Mouse (Mus musculus): Measurements from ENCODE around the gene Vps16. TPM values are rescaled to one million over a fixed set of nuclear protein-coding genes. Genes with fewer than 3 reads are reported as not detected.

Vps16 gene
- total and polyA plus RNA-seq, 3 experiments: 76.7 to 119 (median 113) TPM

DNA sequence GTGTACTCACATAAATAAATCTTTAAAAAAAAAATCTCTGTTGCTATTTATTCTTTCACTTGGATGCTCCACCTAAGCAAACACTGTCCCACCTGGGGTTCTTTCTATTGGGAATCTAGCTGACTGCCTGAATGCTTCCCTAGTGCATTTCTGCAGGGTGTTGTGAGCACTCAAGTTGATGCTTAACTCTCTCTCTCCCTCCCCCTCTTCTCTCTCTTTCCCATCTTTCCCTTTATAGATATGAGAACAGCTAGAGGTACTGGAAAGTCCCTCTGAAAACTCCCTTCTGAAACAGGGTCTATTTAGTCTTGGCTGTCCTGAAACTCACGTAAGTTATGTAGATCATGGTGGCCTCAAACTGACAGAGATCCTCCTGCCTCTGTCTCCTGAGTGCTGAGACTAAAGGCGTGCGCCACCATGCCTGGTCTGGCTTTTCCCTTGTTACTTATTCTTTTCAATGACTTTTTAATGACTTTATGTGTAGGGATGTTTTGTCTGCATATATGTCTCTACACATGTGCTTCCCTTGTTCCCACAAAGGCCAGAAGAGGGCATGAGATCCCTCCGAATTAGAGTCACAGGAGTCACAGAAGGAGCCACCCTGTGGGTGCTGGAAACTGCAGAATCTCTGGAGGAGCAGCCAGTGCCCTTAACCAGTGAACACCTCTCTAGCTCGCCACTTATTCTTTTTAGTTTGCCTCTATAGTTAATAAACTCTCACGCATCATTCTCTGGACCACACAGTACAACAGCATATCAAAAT lies 9.9 kb upstream of the Vps16 start:
- dilution Hi-C loops (cut with MboI; ENCODE audit: extremely low pct_ligation_motif_present, extremely low pct_unique_long_range_greater_than_20kb, low sequenced_read_pairs) (no loop called here), in situ Hi-C loops (cut with MboI; ENCODE audit: low pct_ligation_motif_present, low pct_unique_long_range_greater_than_20kb, low sequenced_read_pairs) (no loop called here)
- TF ChIP-seq MEF2A (IDR thresholded peaks at IDR 0.05; ENCODE audit: borderline replicate concordance, low read depth, low read length): peak; percentile 88
- TF ChIP-seq PAX5 (IDR thresholded peaks at IDR 0.05; ENCODE audit: low read length): no peak
- peak; percentile 60; the same call in 1 of the 2 replicates for TF ChIP-seq IRF4 (IDR thresholded peaks at IDR 0.05; ENCODE audit: low read depth, low read length)
- TF ChIP-seq KAT2A (IDR thresholded peaks at IDR 0.05; ENCODE audit: insufficient replicate concordance, low read length): no peak
- 0 out of 2 replicates have a peak, but pooled peaks have one; percentile 41 for TF ChIP-seq CHD2 (IDR thresholded peaks at IDR 0.05; ENCODE audit: low read length)
- 0 out of 2 replicates have a peak, but pooled peaks have one; percentile 32 for TF ChIP-seq ZNF384 (IDR thresholded peaks at IDR 0.05; ENCODE audit: low read depth, low read length)
- peak; percentile 62 for TF ChIP-seq EP300 (IDR thresholded peaks at IDR 0.05; ENCODE audit: low read length)
- no peak for TF ChIP-seq UBTF (IDR thresholded peaks at IDR 0.05; ENCODE audit: low read depth, low read length)
- TF ChIP-seq HCFC1 (IDR thresholded peaks at IDR 0.05; ENCODE audit: low read depth, low read length): no peak
- TF ChIP-seq BHLHE40 (IDR thresholded peaks at IDR 0.05; ENCODE audit: low read depth, low read length): 0 out of 2 replicates have a peak, but pooled peaks have one; percentile 24
- TF ChIP-seq RAD21 (IDR thresholded peaks at IDR 0.05; ENCODE audit: low read depth, low read length): peak; percentile 4
- peak in 1 of 2 experiments; percentile 38; a peak in 2 of 4 replicates for TF ChIP-seq CTCF (conservative IDR thresholded peaks at IDR 0.05 in 1 of 2, IDR thresholded peaks at IDR 0.05 in 1 of 2; ENCODE audit: low read depth in 2 of 2, low read length in 2 of 2)
- TF ChIP-seq JUND (conservative IDR thresholded peaks at IDR 0.05; ENCODE audit: low read depth, low read length): 0 out of 2 replicates have a peak, but pooled peaks have one; percentile 15
- no peak for TF ChIP-seq POLR2AphosphoS2 (IDR thresholded peaks at IDR 0.05; ENCODE audit: low read depth, low read length)
- no peak overlapping the region for H3K4me3 ChIP-seq (replicated peaks in 1 of 3; ENCODE audit: low read depth in 2 of 3, low read length in 2 of 3, poor library complexity in 1 of 3)
- H3K4me1 ChIP-seq (ENCODE audit: control insufficient read depth in 1 of 2, insufficient read depth in 2 of 2): peaks cover 13 to 44% of the 10 kb centered on the region in 2 experiments
- no peak overlapping the region for H3K9ac ChIP-seq (ENCODE audit: insufficient read depth, low read depth)
- H3K36me3 ChIP-seq (replicated peaks in 1 of 2; ENCODE audit: control insufficient read depth in 1 of 2, insufficient read depth in 1 of 2, low read length in 1 of 2): peaks cover 5 to 30% of the 10 kb centered on the region in 2 experiments
- no peaks in the 10 kb centered on the region for H3K79me2 ChIP-seq (replicated peaks; ENCODE audit: control insufficient read depth, extremely low read depth, insufficient read depth, poor library complexity, severe bottlenecking)
- H3K27me3 ChIP-seq (replicated peaks): no peaks in the 10 kb centered on the region
- H3K27ac ChIP-seq (ENCODE audit: insufficient read depth, low read depth): no peak overlapping the region; the same call in 1 of the 2 replicates
- no peak overlapping the region; the same call in 1 of the 2 replicates for H3K4me2 ChIP-seq (ENCODE audit: insufficient read depth, low read depth, poor library complexity, severe bottlenecking)
- peaks cover 2% of the 10 kb centered on the region for H3K9me3 ChIP-seq (replicated peaks; ENCODE audit: low read length)
- DNase-seq (ENCODE audit: extremely low read depth): peak; percentile 42

DNA sequence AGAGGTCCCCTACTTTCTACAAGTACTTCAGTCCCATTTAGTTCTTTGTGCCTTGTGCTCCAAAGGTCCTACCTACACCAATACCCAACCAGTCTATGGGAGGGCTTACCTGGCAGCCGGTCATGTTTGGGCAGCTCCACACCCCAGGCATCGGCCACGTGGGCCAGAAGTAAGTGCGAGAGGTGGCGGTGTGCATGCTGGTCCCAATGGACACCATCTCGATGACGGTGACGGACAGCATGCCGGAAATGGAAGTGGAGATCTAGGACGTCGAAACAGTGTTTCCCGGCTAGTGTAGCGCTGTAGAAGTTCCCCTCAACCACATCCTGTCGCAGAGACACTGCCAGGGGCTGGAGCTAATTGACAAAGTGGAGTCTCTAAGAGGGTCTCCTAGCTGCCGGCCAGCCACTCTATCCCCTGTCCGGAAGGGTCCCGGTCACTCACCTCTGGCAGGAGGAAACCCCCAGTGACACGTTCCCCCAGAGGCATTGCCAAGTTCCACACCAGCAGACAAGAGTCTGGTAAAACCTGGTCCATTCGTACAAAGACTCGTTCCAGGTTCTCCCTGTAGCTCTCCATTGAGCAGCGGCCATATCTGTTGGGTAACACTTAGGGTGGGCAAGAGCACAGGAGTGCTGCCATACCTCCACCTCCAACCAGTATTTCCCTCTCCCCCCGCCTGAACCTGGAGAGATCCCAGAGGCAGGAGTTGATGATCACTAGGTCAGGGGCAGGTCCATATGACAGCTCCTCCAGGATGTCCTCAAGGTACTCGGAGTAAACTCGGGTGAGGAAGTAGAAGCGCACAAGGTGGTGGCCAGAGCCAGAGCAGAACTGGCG lies 2.1 kb upstream of the Vps16 start:
- Histone ChIP-seq H3K79me2 (replicated peaks; ENCODE audit: control insufficient read depth, extremely low read depth, insufficient read depth, poor library complexity, severe bottlenecking) (peaks cover 23% of the 10 kb centered on the region), H3K27me3 (replicated peaks) (no peaks in the 10 kb centered on the region), H3K9ac (ENCODE audit: insufficient read depth, low read depth) (no peak overlapping the region), H3K4me3 (replicated peaks in 1 of 3; ENCODE audit: low read depth in 2 of 3, low read length in 2 of 3, poor library complexity in 1 of 3) (no peak overlapping the region), H3K9me3 (replicated peaks; ENCODE audit: low read length) (no peaks in the 10 kb centered on the region), H3K36me3 (replicated peaks in 1 of 2; ENCODE audit: control insufficient read depth in 1 of 2, insufficient read depth in 1 of 2, low read length in 1 of 2) (peaks cover 30 to 60% of the 10 kb centered on the region in 2 experiments), H3K27ac (ENCODE audit: insufficient read depth, low read depth) (no peak overlapping the region), H3K4me2 (ENCODE audit: insufficient read depth, low read depth, poor library complexity, severe bottlenecking) (no peak overlapping the region), H3K4me1 (ENCODE audit: control insufficient read depth in 1 of 2, insufficient read depth in 2 of 2) (peaks cover 14 to 46% of the 10 kb centered on the region in 2 experiments)
- no peak for DNase-seq (ENCODE audit: extremely low read depth)
- in situ Hi-C loops (cut with MboI; ENCODE audit: low pct_ligation_motif_present, low pct_unique_long_range_greater_than_20kb, low sequenced_read_pairs): no loop called here
- TF ChIP-seq ZNF384 (IDR thresholded peaks at IDR 0.05; ENCODE audit: low read depth, low read length) (no peak), MAFK (IDR thresholded peaks at IDR 0.05; ENCODE audit: insufficient replicate concordance, low read length) (no peak), ZMIZ1 (IDR thresholded peaks at IDR 0.05; ENCODE audit: low read depth, low read length) (no peak), ZC3H11A (IDR thresholded peaks at IDR 0.05; ENCODE audit: low read depth, low read length) (no peak), NELFE (IDR thresholded peaks at IDR 0.05; ENCODE audit: low read depth, low read length) (no peak)
- dilution Hi-C loops (cut with MboI; ENCODE audit: extremely low pct_ligation_motif_present, extremely low pct_unique_long_range_greater_than_20kb, low sequenced_read_pairs): no loop called here
